Mouse (Mus musculus) hindbrain, embryonic 15.5 days (tissue): ENCODE results near the gene Gm20906. TPM values are rescaled to one million over a fixed set of nuclear protein-coding genes. Genes with fewer than 3 reads are reported as not detected.
"Not testable (repeated sequence)": the region's sequence is repeated elsewhere in the genome, so short reads cannot be mapped to it uniquely, and the experiment has no call there.

ENCODE experiments used
- ATAC-seq: fragments of 200-750 bp; cut with Nextera tagmentation; 2 replicates; pipeline ENCODE4 v1.8.0; 2017; ENCODE audit warnings: low read depth, moderate number of reproducible peaks, moderate TSS enrichment; ENCODE audit not compliant: low FRiP score
- H3K27ac ChIP-seq: fragments of 300-500 bp; sonication (generic); replicated peaks from 2 replicates; pipeline ENCODE4 v1.5.1; 2015; ENCODE audit warnings: mild to moderate bottlenecking, inconsistent platforms
- H3K27me3 ChIP-seq: fragments of 300-500 bp; sonication (generic); 2 replicates; pipeline ENCODE4 v1.6.1; 2015; ENCODE audit warnings: control low read depth, inconsistent platforms
- H3K36me3 ChIP-seq: fragments of 300-500 bp; sonication (generic); 2 replicates; pipeline ENCODE4 v1.6.1; 2015; ENCODE audit warnings: control low read depth, inconsistent platforms
- H3K4me1 ChIP-seq: fragments of 300-500 bp; sonication (generic); replicated peaks from 2 replicates; pipeline ENCODE4 v1.6.1; 2015; ENCODE audit warnings: control low read depth, inconsistent platforms
- H3K4me2 ChIP-seq: fragments of 300-500 bp; sonication (generic); 2 replicates; pipeline ENCODE4 v1.6.1; 2015; ENCODE audit warnings: moderate library complexity, mild to moderate bottlenecking, inconsistent platforms
- H3K4me3 ChIP-seq: fragments of 300-500 bp; sonication (generic); 2 replicates; pipeline ENCODE4 v1.5.1; 2015; ENCODE audit warnings: mild to moderate bottlenecking, inconsistent platforms
- H3K9ac ChIP-seq: fragments of 300-500 bp; sonication (generic); 2 replicates; pipeline ENCODE4 v1.6.1; 2015; ENCODE audit warnings: inconsistent platforms
- H3K9me3 ChIP-seq: fragments of 300-500 bp; sonication (generic); 2 replicates; pipeline ENCODE4 v1.6.1; 2016; ENCODE audit warnings: control low read depth, inconsistent platforms
- WGBS: fragments of 180-500 bp; shearing (Covaris S2); methylation state at CpG from one replicate; pipeline ENCODE4 v1.1.7; 2015; 5-methylcytosine and 5-hydroxymethylcytosine counted together
- polyA plus RNA-seq: library from polyadenylated mRNA; unstranded; fragments of >200 nt; fragmentation: Nextera tagmentation; extraction: Ambion mirVana; gene quantifications from 2 replicates; pipeline ENCODE4 v1.2.1, GENCODE M21; 2015

Gm20906 gene
- not detected in 2 replicates for polyA plus RNA-seq

DNA sequence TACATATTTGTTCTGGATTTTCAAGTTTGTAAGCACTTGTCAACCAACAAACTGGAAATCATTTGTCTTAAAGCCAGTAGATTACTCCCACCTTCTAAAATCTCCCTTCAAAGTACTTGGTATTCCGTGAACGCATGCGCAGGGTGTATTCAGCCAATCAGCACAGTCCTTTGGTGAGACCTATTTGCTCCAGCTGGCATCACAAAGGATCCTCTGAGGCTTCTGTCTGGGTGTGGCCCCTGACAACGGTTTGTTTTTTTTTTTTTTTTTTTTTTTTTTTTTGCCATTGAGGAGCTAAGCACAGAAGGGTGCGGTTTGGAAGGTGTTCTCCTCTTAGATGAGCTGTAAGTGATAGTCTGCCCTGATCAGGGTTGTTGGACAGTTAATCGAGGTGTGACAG, at the start of gene Gm20906:
Gene Gm20906, plus strand, starts transcription at position 301 of the 400 bp plus-strand sequence.
- H3K4me1 ChIP-seq, H3K4me3 ChIP-seq, H3K27me3 ChIP-seq, H3K9ac ChIP-seq, ATAC-seq, H3K36me3 ChIP-seq, H3K4me2 ChIP-seq, H3K9me3 ChIP-seq, H3K27ac ChIP-seq: not testable (repeated sequence)
- WGBS = no CpG with 5 or more reads among the region's 6 CpGs
